Mouse (Mus musculus): ENCODE measurements around the gene Desi1.

- TF ChIP-seq GATA1 (IDR thresholded peaks at IDR 0.05; ENCODE audit: borderline replicate concordance, low read length) = no peak
- no peak for TF ChIP-seq FLI1 (IDR thresholded peaks at IDR 0.05; ENCODE audit: low read length)
Observed at GRCm38 (mm10) chr15:82011947-82012346, 21.7 kb downstream of the Desi1 start.
